Mouse (Mus musculus) embryonic fibroblast, embryonic 13.5 days (primary cell): ENCODE measurements around the gene Slc4a10.

Experiments
- CTCF ChIP-seq: IDR thresholded peaks from 2 replicates; pipeline ENCODE4 v1.5.1; 2011; ENCODE audit warnings: mild to moderate bottlenecking, control low read depth, low read length, moderate library complexity, borderline replicate concordance; ENCODE audit not compliant: insufficient read depth
- POLR2A ChIP-seq: IDR thresholded peaks from 2 replicates; pipeline ENCODE4 v1.6.1; 2011; ENCODE audit warnings: low read depth, mild to moderate bottlenecking, control low read depth, low read length, moderate library complexity

DNA sequence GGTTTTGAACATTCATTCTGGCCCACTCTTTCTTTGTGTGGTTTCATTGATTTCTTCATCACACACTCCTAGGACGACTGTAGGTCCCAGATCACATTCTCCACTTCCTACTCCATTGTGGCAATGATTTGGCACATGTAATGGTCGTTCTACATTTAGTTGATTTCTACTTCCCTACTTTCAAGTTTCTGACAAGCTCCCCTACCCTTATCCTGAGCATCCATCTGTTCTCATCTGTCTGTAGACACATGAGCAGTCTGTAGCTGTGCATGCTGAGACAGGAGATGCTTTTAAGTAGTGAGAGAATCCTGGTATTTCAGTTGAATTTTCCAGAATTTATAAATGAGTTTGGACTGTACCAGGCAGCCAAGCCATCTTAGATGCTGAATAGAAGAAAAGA is 270.7 kb downstream of the Slc4a10 start:
- TF ChIP-seq POLR2A = no peak
- no peak for TF ChIP-seq CTCF
